Mouse (Mus musculus) cerebellum, adult 9-10 months (tissue): ENCODE measurements at regions not wholly inside any gene's neighbourhood (a gene's known extent, or its start where the extent isn't known, plus 50 kb on each side); places are given as distances from the start of the nearest gene placed in this dataset.

ENCODE experiments used
- DNase-seq: peaks from one replicate; pipeline ENCODE4 v3.0.0; 2022

DNA sequence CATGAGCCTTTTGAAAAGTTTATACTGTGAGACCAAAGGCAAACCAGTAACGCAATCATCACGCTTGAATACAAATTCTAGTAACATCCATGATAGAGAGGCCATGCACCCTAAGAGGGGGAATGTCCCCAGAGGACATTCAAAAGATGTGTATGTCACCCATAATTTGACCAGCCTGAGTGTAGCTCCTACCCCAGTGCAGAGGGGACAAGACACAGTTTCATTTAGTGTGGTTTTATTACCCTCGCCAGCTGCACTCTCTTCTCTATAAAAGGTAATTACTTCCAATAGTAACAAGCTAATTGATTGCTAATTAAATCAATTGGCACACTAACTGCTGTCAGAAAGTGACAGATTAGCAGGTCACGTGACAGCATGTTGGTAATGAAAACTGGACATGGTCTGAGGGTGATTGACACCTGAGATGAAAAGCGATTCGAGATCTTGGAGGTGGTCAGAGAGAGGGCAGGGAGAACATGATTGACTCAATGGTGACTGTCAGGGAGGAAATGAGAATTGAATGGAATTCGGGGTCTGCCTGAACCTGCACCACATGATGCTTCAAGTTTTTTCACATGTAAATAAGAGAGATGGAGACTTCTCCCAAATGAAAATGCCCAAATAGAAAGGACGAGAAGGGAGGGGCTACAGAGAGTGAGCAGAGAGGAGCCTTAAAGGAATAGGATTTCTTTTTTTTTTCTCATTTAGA is 309.9 kb downstream of the En1 start:
- no peak for DNase-seq

DNA sequence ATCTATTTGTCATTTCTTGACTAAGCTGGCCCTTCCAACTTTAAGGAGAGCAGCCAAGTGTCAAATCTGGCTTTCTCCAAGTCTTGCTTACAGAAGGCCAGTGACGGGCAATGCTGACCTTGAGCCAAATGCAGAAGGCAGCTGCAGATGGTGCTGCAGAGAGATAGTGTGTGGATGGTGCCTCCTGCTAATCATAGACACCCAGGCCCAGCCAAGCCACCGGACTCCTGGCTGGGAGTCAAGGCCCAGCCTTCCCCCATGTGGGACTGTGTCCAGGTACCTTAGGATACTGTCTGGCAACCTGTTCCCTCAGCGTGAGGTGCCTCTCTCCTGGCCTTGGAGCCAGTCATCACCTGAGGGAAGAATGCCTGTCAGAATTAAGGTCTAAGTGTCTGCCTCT is 319.3 kb downstream of the En1 start:
- peak; percentile 81 for DNase-seq

DNA sequence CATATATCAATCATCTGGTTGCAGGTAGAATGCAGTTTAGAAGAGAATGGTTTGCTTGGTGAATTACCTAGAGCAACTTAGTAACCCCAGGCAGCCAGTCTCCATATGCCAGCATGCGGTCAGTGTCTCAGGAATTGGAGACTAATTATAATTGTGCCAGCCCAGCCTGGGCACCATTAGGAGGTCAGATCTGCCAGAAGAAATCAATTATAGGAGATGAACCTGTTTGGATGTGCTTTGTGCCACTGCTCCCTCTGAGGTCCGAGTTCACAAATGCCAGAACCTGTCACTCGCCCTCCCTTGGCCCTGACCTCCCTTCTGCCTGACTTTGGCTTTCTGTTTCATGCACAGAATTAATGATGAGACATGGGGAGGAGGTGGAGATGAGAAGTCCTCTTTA is 323.1 kb downstream of the En1 start:
- no peak for DNase-seq

DNA sequence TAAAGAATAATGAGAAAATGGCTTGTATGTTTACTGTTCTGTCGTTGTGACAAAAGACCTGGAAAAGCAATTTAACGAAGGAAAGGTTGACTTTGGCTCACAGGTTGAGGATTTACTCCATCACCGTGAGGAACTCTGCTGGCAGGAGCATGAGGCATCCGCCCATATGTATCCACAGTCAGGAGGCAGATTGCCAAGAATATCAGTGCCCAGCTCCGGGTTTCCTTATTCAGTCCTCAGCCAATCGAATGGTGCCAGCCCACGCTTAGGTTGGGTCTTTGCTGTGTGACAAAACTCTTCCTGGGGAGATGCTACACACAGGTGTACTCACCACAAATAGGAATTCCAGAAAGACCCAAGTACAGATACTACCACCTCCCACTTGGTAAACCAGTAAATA is 327.9 kb downstream of the En1 start:
- DNase-seq: no peak

DNA sequence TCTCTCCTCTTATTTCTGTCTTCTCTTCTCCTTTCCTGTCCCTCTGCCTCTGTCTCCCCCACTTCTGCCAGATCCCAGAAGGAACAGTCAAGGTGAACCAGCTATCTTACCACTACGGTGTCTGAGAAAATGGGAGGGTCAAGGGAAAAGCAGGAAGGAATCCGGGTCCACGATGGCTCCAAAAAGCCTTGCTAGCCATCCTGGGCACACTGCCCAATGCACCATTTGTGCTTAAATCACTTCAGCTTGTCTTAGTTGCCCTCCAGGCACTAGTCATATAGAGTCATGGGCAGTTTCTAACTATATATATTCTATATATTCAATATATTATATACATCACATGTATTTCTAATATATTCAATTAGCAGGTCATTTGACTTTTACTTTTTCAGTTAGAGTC is 333.1 kb downstream of the En1 start:
- DNase-seq: no peak

DNA sequence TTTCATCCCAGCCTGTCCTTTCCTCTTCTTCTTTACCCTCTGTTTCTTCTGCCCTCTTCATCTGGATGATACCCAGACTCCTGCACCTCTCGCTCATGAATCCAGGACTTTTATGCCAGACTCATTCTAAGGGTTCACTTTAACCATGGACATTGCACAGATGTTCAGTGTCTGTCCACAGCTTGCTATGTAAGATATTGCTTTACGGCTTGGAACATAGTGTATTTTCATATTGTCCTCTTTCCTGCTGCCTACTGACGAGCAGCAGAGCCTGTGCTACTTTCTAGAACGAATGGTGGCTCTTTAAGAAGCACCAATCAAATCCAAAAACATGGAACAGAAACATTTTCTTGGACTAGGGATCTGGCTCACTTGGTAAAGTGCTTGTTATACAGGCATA is 341.5 kb downstream of the En1 start:
- DNase-seq: no peak

DNA sequence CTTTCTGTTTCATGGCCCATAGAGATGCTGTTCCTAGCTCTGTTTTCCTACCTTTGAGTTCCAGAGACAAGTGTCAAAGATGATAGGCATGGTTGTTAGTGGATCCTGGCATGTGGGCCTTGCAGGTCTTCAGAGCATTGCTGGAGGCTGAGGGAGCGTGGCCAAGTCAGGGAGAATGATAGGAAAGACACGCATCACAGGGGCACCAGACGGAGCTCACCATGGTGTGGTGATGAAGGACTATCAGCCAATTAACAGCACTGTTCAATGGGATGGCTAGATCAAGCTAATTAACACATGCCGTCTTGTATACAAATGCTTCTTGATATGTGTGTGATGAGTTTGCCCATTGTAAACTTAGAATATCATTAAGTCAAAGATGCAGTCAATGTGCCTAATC is 344.1 kb downstream of the En1 start:
- DNase-seq: no peak

DNA sequence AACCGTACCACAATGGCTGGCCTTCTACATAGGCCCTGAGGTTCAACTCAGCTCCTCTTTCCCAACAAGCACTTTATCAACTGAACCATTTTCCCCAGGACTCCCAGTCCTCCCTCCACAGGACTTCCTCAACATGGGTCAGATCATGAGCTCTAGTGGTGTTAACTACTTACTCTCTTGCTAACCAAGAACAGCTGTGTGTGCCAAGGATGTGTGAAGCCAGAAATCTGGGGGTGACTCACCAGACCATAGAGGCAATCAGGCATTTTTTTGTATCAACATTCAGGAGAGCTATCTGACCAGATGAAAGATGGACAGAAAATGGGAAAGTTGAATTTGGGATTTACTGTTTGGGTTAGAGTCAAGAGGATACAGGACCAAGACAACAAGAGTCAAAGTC is 359.0 kb downstream of the En1 start:
- DNase-seq: no peak

DNA sequence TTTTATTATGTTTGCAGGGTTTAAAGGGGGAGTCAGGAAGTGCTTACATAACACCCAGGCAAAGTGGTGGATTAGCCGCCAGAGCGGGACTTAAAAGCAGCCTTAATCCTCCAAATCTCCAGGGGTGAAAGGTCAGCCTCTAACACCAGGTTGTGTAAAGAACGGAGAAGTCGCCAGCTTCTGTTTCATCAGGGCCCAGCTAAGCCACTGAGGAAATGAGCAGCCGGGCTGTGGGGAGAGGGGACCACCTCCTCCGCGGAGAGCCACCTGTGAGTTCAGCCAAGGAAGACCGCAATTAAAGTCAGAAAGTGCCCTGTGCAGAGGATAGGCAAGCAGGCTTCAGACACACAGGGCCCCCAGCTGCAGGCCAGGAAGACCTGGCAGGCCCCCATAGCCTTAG is 359.8 kb downstream of the En1 start:
- DNase-seq: no peak

DNA sequence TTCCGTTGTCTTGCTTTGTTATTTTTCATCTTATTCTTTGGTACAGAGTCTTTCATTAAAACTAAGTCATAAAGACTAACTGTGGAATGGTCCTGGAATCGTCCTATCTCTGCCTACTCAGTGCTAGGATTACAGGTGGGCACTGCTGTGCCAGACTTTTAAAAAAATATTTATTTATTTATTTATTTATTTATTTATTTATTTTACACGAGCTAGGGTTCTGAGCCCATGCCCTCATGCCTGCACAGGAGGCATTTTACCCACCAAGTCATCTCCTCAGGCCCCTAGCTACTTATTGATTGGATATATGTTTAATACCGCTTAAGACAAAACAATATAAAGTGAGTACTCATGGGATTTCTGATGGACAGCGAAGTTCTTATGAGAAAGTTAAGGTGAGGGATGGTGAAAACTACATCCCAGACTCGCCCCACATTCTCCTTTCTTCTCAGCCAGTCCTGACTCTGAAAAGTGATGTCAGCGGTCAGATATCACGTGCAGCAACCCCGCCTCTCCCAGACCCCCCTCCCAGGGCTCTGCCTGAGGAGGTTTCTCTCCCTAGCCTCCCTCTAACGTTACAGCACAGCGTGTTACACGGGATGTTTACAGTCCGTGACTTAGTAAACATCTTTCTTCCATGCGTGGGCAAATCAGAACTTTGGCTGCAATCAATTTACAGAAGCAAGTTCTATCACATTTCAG is 361.4 kb downstream of the En1 start:
- DNase-seq: no peak

DNA sequence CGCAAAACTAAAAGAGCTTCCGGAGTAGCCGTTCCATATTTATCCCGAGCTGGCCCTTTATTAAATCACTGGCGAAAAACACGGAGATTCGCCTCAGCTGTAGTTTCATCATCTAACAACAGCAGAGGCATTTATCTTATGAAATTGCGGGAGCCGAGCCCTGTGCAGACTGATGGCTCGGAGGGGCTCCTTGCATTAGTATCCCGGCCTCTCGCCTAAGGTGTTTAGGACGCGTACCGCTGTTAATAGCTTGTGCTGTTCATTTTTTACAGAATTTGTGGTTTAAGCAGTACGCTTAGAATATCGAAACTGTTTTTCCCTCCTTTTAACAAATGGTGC is 361.9 kb downstream of the En1 start:
- no peak for DNase-seq

DNA sequence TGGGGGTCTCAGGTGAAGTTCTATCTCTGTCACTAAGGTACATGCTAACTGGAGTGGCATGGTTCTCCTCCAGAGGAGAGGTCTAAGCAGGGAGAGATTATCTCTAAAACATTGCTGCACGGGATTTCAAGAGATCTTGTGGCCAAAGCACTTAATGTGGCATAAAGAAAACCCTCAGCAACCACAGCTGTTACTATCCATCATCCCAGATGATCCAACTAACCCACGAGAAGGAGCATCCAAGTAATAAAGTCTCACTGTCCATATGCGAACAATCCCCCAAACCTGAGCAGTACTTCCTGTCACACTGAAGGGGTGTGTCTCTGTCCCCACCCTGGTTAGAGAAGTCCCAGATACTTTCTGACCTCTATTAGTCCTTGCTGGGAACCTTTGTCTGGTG is 363.9 kb downstream of the En1 start:
- DNase-seq: no peak

DNA sequence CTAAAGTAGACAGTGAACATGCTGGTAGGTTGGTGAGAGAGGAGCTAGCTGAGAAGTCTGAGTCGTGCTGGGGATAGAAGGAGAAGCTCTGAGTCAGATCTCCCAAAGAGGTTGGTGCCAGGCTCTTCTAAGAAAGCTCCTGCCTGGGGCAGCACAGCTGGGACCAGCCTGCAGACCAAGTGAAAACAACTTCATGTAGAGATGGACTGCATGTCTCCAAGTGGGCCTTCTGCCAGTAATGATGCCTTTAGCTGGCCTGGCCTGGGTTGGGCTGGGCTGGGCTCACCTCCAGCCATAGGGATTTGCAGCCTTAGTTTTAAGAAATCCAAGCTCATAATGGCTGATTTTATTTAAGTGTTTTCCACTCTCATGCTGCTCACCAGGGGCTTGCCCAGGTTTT is 357.7 kb downstream of the Insig2 start:
- DNase-seq: no peak

DNA sequence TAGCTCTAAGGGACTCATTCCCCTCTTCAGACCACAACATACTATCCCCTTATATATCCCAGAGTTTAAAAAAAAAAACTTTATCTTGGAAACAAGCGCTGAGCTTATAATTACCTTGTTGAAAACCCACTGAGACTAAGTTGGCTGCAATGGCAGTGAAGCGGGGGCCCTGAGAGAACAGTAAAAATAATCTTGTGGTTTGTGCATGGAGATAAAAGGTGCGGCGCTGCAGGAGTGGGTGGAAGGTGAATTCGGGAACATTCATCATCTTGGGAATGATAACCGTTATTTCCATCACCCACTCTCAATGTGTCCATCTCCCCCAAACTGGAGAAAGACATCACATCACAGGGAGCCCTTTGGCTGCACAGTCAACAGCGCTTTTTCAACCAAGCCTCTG is 327.9 kb downstream of the Insig2 start:
- no peak for DNase-seq

DNA sequence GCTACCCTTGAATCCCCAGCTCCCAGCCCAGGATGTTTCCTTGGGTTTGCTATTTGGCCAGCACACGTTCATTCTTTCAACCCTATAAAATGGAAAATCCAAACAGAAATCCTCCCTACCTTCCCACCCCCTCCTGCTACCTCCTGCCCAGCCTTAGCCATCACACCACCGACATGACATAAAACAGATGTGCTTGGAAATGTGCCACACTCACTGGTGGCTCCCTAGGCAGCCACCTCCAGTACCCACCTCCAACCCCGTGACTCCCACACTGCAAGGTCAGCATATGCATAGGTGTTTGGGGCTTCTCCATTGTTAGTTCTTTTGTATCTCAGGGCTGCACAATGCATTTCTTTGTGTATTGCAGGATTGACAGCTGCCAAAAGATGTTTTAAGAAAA is 327.2 kb downstream of the Insig2 start:
- DNase-seq: no peak

DNA sequence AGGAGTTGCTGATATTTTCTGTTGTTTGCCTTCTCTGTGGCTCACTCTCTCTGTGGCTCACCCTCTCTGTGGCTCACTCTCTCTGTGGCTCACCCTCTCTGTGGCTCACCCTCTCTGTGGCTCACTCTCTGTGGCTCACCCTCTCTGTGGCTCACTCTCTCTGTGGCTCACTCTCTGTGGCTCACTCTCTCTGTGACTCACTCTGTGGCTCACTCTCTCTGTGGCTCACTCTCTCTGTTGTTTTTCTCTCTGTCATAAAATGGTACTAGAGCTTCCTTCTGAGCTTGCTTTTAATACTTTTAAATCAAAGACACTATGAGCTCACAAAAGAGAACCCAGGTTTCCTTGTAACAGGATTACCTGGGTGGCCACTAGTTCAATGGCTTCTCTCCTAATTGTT is 320.3 kb downstream of the Insig2 start:
- DNase-seq: no peak

DNA sequence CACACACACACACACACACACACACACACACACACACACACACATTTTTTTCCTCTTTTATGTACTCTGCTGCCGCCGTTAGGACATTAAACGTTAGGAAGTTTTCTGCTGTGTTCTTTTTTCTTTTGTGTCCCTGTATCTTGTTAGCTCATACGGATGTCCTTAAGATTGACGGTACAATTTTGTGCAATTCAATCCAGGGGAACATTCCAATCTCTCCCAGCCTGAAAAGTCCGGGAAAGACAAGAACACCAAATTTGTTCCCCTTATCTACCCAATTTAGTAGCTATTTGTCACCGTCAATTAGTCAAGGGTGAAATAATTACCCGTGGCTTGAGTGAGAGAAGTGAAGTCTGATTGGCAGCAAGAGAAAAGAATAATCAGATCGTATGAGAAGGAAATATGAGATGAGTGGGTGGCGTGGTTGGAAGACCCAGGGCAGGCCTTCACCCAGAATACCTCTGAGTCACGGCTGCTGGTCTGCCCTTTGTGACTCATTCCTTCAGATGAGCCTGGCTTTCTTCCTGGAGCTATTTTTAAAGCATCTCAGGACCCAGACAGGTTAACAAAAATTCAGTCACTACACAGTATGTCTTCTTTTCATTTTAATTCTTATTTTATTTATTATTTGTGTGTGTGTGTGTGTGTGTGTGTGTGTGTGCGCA is 318.4 kb downstream of the Insig2 start:
- no peak for DNase-seq

DNA sequence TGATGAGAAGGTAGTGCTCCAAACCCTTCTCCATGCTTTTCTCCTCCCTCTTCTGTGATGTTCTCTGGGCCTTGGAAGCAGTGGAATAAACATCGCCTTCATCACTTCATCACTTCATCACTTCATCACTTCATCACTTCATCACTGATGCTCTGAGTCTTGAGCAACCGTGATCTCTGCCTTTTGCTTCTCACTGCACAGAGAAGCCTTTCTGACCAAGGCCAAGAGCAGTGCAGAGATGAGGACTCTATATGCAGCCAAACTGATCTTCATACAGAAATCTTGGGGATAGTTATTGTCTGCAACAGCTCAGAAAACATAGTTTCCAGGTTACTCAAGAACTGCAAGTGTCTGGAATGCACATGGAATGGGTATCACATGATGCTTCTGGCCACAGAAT is 303.0 kb downstream of the Insig2 start:
- no peak for DNase-seq

DNA sequence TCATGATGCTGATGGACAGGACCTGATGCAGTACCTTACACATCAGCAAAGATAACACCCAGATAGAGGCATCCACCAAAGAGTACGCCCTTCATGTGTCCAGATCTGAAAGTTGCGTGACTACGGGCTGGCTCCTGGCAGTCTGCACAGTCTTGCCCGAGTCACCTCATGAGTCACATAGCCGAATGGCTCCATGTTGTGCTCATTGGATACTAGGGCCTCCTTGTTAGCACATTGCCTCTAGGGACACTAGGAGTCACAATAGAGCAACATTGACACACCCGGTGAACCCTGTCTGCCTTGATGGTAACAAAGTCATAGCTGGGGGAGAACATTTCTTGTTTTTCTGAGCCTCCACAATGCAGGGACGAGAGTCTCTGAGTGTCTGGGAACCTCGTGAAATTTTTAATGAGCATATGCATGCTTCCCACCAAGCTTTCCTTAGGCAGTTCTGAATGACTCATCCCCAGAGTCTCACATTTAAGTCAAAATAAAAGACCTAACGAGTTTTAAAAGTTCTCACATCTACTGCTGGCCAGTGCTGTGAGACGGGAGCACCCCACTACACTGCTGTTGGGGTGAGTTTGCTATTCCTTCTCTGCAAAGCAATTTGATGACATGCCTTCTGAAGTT is 297.5 kb downstream of the Insig2 start:
- no peak for DNase-seq

DNA sequence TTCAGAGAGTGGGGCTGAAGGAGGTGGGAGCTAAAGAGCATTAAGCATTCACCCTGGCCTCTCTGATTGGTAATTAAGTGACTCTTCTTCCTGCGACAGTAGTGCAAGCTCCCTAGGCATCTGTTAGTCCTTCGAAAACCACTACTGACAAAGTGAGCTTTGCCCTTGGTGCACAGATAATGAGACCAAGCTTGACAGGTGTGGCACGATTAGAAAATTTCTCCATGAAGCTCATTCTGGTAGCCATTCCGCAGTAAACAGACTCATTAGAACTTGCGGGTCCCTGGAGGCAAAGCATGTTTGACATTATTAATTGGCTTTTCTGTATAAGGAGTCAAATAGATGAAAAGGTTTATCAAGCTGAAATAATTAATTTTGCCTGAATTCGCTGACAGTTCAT is 285.8 kb downstream of the Insig2 start:
- DNase-seq: no peak

DNA sequence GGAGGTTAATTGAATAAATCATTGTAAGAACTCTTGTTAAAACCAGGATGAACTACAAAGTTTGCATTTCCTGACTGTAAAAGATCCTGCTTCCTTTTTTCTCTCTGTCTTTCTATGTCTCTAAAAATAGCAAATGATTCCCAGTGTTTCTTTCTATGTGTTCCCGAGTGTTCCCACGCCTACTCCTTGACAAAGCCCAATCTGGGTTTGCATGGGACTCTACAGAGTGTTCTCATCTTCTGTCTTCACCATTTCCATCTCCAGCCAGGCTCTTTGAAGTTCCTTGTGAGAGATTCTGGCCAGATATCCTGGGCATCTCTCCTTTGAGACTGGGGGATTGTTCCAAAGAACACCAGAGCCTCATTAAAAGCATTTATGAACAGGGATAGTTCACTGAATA is 285.0 kb downstream of the Insig2 start:
- DNase-seq: no peak

DNA sequence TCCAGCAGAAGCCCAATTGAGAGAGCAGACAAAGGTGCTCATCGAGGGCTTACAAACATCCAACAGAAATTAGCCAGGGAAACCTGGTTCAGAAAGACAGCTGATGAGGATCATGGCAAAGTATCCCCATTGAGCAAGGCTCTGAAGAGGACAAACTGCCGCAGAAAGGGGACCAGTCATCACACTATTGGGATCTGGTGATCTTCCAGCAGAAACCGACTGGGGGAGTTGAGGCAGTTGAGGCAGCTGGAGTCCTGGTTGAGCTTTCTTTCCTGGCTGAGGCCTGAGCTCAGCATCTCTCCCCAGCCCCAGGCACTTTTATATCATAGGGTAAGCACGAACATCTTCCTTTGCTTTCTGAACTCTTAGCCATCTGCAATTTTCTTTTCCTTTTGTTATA is 282.7 kb downstream of the Insig2 start:
- DNase-seq: no peak

DNA sequence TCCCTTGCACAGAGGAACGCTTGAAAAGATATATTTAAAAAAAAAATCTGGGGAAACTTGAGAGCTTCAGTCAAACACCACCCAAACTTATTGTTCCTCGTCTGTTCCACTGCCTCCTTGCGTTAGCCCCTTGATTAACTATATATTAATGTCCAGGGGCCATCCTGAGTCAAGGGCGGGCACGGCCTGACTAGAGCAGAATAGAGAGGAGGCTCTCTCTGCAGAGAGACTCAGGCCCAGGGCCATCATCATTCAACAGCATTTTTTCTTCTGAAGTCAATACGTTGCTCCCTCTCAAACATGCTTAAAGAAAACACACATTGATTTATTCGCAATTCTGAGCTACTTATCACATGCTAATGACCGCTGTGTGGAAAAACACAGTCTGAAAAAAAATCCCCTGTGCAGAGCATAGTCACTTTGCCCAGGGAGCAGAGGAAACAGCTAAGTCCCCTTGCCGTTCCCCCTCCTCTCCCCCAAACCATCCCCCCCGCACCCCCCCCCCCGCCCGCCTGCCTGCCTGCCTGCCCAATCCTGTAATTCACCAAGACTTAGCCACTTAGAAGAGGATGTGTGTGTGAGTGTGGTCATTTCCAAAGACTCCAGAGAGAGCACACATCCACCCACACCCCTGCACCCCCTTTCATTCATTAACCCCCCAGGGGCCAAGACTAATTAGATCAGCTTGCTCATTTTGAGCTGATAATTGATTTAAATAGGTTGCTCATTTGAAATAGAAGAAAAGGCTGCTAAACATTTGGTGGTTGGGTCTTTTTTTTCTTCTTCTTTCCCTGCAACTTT is 281.5 kb downstream of the Insig2 start:
- DNase-seq: no peak
